Mouse (Mus musculus): ENCODE measurements around the gene Doc2a. TPM values are rescaled to one million over a fixed set of nuclear protein-coding genes. Genes with fewer than 3 reads are reported as not detected.
A peak's percentile ranks its signal among the peaks of the same experiment; 100 is the strongest.
"Not testable (repeated sequence)": the region's sequence is repeated elsewhere in the genome, so short reads cannot be mapped to it uniquely, and the experiment has no call there.

Gene Doc2a
- polyA plus RNA-seq, 1 experiment = 13.2 TPM

DNA sequence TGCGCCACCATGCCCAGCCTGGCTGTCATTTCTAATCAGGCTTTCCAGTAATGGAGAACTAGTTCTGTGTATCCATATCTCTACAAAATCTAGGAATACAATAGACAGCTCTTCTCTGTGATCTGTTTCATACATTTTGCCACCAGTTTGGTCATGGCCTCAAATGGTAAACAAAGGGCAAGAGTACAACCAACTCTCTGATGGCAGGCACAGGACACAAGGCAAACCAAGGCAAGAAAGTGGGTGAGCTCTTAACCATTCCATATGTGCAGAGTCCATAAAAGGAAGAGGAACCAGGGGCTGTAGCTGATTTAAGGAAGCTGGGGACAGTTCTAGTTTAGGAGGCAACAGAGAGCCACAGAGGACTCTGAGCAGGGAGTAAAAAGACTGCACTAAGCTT is 30.0 kb downstream of the Doc2a start:
- TF ChIP-seq POLR2A (IDR thresholded peaks at IDR 0.05; ENCODE audit: borderline replicate concordance, extremely low read depth, insufficient read depth, insufficient read length, poor library complexity, severe bottlenecking) (no peak), CTCF (IDR thresholded peaks at IDR 0.05; ENCODE audit: borderline replicate concordance, extremely low read depth, insufficient read depth, insufficient read length) (no peak)
- no peak for DNase-seq (ENCODE audit: low read depth)

DNA sequence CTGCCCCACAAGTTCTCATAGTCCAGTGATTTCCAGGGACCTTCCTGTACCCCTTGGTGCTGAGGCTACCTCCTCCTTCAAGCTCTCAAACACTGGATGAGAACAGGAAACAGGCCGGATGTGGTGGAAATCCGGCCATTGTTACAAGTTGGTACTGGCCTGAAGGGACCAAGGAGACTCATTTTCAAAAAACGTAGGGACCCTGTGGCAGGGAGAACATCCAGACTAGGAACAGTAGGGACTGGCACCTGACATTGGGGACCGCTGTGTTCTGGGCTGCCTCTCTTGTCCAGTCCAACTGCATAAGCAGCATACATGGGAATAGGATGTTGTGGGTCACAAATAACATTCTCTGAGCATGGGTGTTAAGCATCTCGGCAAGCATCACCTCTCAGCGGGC is 33.8 kb downstream of the Doc2a start:
- no peak for DNase-seq (ENCODE audit: low read depth)
- TF ChIP-seq CTCF (IDR thresholded peaks at IDR 0.05; ENCODE audit: borderline replicate concordance, extremely low read depth, insufficient read depth, insufficient read length) (no peak), POLR2A (IDR thresholded peaks at IDR 0.05; ENCODE audit: borderline replicate concordance, extremely low read depth, insufficient read depth, insufficient read length, poor library complexity, severe bottlenecking) (no peak)

- TF ChIP-seq CTCF (IDR thresholded peaks at IDR 0.05; ENCODE audit: borderline replicate concordance, extremely low read depth, insufficient read depth, insufficient read length) = no peak
- TF ChIP-seq POLR2A (IDR thresholded peaks at IDR 0.05; ENCODE audit: borderline replicate concordance, extremely low read depth, insufficient read depth, insufficient read length, poor library complexity, severe bottlenecking) = no peak
- peak; percentile 20 for DNase-seq (ENCODE audit: low read depth)
Measured at GRCm38 (mm10) chr7:126883731-126884181, 36.5 kb downstream of the Doc2a start.

- peak; percentile 100 for DNase-seq (ENCODE audit: low read depth)
- TF ChIP-seq POLR2A (IDR thresholded peaks at IDR 0.05; ENCODE audit: borderline replicate concordance, extremely low read depth, insufficient read depth, insufficient read length, poor library complexity, severe bottlenecking) = peak; percentile 58; the same call in 1 of the 2 replicates
- TF ChIP-seq CTCF (IDR thresholded peaks at IDR 0.05; ENCODE audit: borderline replicate concordance, extremely low read depth, insufficient read depth, insufficient read length) = no peak
Measured at GRCm38 (mm10) chr7:126884286-126885164, 37.3 kb downstream of the Doc2a start, which contains the start of gene Taok2. Gene Taok2 (minus strand): TSS chr7:126884703.

DNA sequence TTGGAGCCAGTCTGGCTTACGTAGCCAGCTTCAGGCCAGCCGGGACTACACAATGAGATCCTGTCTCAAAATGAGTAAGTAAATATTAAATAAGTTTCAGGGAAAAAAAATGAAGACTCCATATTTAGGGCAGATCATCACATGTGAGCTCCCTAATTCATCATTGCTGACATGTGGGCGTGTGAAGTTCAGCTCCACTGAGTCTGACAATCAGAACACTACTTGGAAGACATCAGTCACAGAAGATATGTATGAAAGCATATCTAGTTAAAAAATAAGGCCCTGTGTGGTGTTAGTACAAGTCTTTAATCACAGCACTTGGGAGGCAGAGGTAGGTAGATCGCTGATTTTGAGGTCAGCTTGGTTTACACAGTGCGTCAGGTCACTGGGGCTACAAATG is 40.1 kb downstream of the Doc2a start:
- TF ChIP-seq POLR2A (IDR thresholded peaks at IDR 0.05; ENCODE audit: borderline replicate concordance, extremely low read depth, insufficient read depth, insufficient read length, poor library complexity, severe bottlenecking) (no peak), CTCF (IDR thresholded peaks at IDR 0.05; ENCODE audit: borderline replicate concordance, extremely low read depth, insufficient read depth, insufficient read length) (no peak)
- no peak for DNase-seq (ENCODE audit: low read depth)

- DNase-seq (ENCODE audit: low read depth) = no peak
- TF ChIP-seq CTCF (IDR thresholded peaks at IDR 0.05; ENCODE audit: borderline replicate concordance, extremely low read depth, insufficient read depth, insufficient read length) = peak; percentile 29; the same call in 1 of the 2 replicates
- TF ChIP-seq POLR2A (IDR thresholded peaks at IDR 0.05; ENCODE audit: borderline replicate concordance, extremely low read depth, insufficient read depth, insufficient read length, poor library complexity, severe bottlenecking) = no peak
Measured at GRCm38 (mm10) chr7:126888852-126889251, 41.6 kb downstream of the Doc2a start.

DNA sequence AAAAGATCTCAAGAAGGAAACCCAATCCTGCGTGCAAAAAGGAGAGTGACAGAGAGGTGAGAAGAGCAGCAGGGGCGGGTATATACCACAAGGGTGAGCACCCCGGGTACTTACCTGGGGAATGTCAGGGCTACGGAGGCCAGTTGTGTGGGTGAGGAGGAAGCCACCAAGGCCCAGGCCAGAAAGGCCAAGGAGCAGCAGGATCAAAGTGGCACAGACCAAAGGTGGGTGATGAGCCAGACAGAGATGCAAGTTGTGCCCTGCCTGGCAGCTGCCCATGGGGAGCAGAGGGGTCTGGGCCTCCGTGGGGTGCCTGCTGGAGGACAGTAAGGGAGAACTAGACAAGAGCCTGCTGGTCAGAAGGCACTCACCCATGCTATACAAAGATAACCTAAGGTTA is 49.7 kb downstream of the Doc2a start:
- no peak for DNase-seq (ENCODE audit: low read depth)
- TF ChIP-seq POLR2A (IDR thresholded peaks at IDR 0.05; ENCODE audit: borderline replicate concordance, extremely low read depth, insufficient read depth, insufficient read length, poor library complexity, severe bottlenecking) (no peak), CTCF (IDR thresholded peaks at IDR 0.05; ENCODE audit: borderline replicate concordance, extremely low read depth, insufficient read depth, insufficient read length) (no peak)

- DNase-seq (ENCODE audit: low read depth) = no peak
- no peak for TF ChIP-seq POLR2A (IDR thresholded peaks at IDR 0.05; ENCODE audit: borderline replicate concordance, extremely low read depth, insufficient read depth, insufficient read length, poor library complexity, severe bottlenecking)
- TF ChIP-seq CTCF (IDR thresholded peaks at IDR 0.05; ENCODE audit: borderline replicate concordance, extremely low read depth, insufficient read depth, insufficient read length) = no peak
Measured at GRCm38 (mm10) chr7:126897390-126898101, 50.3 kb downstream of the Doc2a start.

DNA sequence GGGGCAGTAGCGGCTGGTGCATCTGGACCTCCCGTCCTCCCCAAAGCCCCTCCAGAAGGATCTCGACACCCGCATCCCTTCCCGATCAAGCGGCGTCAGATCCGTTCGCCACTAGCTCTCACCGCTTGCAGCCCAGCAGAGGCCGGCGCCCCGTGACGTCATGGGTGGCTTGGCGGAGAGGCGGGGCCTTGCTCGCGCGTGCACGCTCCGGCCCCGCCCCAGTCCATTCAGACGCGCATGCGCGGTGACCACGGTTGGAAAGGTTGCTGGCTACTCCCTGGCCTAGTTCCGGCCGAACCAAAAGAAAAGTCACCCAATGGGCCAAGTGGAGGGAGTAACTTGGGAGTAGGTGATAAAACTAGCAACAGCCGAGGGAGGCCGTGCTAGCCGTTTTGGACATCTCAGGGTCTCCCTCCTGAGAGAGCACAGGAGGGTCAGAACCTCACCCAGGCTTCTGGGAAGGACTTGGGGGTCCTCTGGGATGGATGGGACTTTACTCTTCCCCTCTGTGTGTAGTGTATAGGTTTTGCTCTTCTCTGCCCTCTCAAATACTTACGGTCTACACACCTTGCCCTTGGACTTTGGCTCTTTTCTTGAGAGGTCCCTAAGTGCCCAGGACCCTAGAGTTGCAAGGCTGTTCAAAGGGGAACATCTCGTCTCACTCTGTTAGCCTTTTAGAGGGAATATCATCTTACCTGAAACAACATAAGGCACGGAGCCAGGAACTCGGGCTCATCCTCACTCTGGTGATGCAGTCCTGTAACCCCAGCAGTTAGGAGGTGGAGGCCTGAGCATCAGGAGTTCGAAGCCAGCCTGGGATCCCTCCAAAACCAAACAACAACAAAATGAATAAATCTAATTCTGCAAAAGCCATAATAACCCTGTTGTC is 51.1 kb downstream of the Doc2a start:
- TF ChIP-seq POLR2A (IDR thresholded peaks at IDR 0.05; ENCODE audit: borderline replicate concordance, extremely low read depth, insufficient read depth, insufficient read length, poor library complexity, severe bottlenecking) (peak; percentile 69; the same call in 1 of the 2 replicates), CTCF (IDR thresholded peaks at IDR 0.05; ENCODE audit: borderline replicate concordance, extremely low read depth, insufficient read depth, insufficient read length) (no peak)
- peak; percentile 97 for DNase-seq (ENCODE audit: low read depth)

DNA sequence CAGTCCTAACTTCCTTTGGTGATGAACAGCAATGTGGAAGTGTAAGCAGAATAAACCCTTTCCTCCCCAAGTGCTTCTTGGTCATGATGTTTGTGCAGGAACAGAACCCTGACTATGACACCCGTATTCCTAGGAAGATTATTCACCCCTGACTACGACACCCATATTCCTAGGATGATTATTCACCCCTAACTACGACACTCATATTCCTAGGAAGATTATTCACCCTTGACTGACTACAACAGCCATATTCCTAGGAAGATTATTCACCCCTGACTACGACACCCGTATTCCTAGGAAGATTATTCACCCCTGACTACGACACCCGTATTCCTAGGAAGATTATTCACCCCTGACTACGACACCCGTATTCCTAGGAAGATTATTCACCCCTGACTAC is 52.6 kb downstream of the Doc2a start:
- not testable (repeated sequence) for DNase-seq (ENCODE audit: low read depth)

Other genes with a start within 250 kb of the Doc2a start
- gene Nupr1, start 216.6 kb upstream of the Doc2a start, polyA plus RNA-seq (2012; rRNA removed) = 2.7 and 3.9 TPM in 2 replicates
- gene Sgf29, start 198.1 kb upstream of the Doc2a start, polyA plus RNA-seq (2012; rRNA removed) = 61.5 and 70.4 TPM in 2 replicates
- 1.5 and 1.6 TPM in 2 replicates for gene Sult1a1, start 171.0 kb upstream of the Doc2a start, polyA plus RNA-seq (2012; rRNA removed)
- gene Bola2, start 152.0 kb upstream of the Doc2a start, polyA plus RNA-seq (2012; rRNA removed) = 39.8 and 55.6 TPM in 2 replicates
- 42.9 and 64.6 TPM in 2 replicates for gene Slx1b, start 151.6 kb upstream of the Doc2a start, polyA plus RNA-seq (2012; rRNA removed)
- 93.3 and 122 TPM in 2 replicates for gene Coro1a, start 139.6 kb upstream of the Doc2a start, polyA plus RNA-seq (2012; rRNA removed)
- gene Mapk3, start 87.8 kb upstream of the Doc2a start, polyA plus RNA-seq (2012; rRNA removed) = 224 and 233 TPM in 2 replicates
- 9.2 and 14.6 TPM in 2 replicates for gene Gdpd3, start 81.1 kb upstream of the Doc2a start, polyA plus RNA-seq (2012; rRNA removed)
- gene Ypel3, start 70.5 kb upstream of the Doc2a start, polyA plus RNA-seq (2012; rRNA removed) = 181 and 258 TPM in 2 replicates
- gene Tbx6, start 65.9 kb upstream of the Doc2a start, polyA plus RNA-seq (2012; rRNA removed) = 1.6 and 2.3 TPM in 2 replicates
- 219 and 232 TPM in 2 replicates for gene Ppp4c, start 54.9 kb upstream of the Doc2a start, polyA plus RNA-seq (2012; rRNA removed)
- gene Fam57b, start 49.7 kb upstream of the Doc2a start, polyA plus RNA-seq (2012; rRNA removed) = 199 and 224 TPM in 2 replicates
- not detected in 2 replicates for gene 4930451I11Rik, start 15.8 kb upstream of the Doc2a start, polyA plus RNA-seq (2012; rRNA removed)
- gene Hirip3, start 14.6 kb downstream of the Doc2a start, polyA plus RNA-seq (2012; rRNA removed) = 48.6 and 65.1 TPM in 2 replicates
- gene Ino80e, start 15.0 kb downstream of the Doc2a start, polyA plus RNA-seq (2012; rRNA removed) = 86.9 and 99.3 TPM in 2 replicates
- gene Taok2, start 37.3 kb downstream of the Doc2a start, polyA plus RNA-seq (2012; rRNA removed) = 101 and 131 TPM in 2 replicates
- 28.3 and 36.8 TPM in 2 replicates for gene Tmem219, start 75.5 kb downstream of the Doc2a start, polyA plus RNA-seq (2012; rRNA removed)
- 91.1 and 108 TPM in 2 replicates for gene Kctd13, start 81.5 kb downstream of the Doc2a start, polyA plus RNA-seq (2012; rRNA removed)
- gene Asphd1, start 102.2 kb downstream of the Doc2a start, polyA plus RNA-seq (2012; rRNA removed) = 21.0 and 21.2 TPM in 2 replicates
- gene Sez6l2, start 103.1 kb downstream of the Doc2a start, polyA plus RNA-seq (2012; rRNA removed) = 84.2 and 129 TPM in 2 replicates
- gene Cdipt, start 128.5 kb downstream of the Doc2a start, polyA plus RNA-seq (2012; rRNA removed) = 153 and 166 TPM in 2 replicates
- gene Cdiptos, start 128.7 kb downstream of the Doc2a start, polyA plus RNA-seq (2012; rRNA removed) = 0.59 and 1.0 TPM in 2 replicates
- 3.5 and 4.3 TPM in 2 replicates for gene Mvp, start 167.2 kb downstream of the Doc2a start, polyA plus RNA-seq (2012; rRNA removed)
- 1.0 and 1.2 TPM in 2 replicates for gene Pagr1b, start 169.1 kb downstream of the Doc2a start, polyA plus RNA-seq (2012; rRNA removed)
- 13.0 and 24.4 TPM in 2 replicates for gene Pagr1a, start 169.9 kb downstream of the Doc2a start, polyA plus RNA-seq (2012; rRNA removed)
- 77.9 and 87.6 TPM in 2 replicates for gene Gm42742, start 173.7 kb downstream of the Doc2a start, polyA plus RNA-seq (2012; rRNA removed)
- gene Prrt2, start 173.8 kb downstream of the Doc2a start, polyA plus RNA-seq (2012; rRNA removed) = 71.4 and 81.2 TPM in 2 replicates
- 350 and 352 TPM in 2 replicates for gene Maz, start 179.6 kb downstream of the Doc2a start, polyA plus RNA-seq (2012; rRNA removed)
- 25.5 and 42.0 TPM in 2 replicates for gene Kif22, start 195.1 kb downstream of the Doc2a start, polyA plus RNA-seq (2012; rRNA removed)
- gene Zg16, start 239.9 kb downstream of the Doc2a start, polyA plus RNA-seq (2012; rRNA removed) = 0.21 TPM in 1 of 2 replicates, not detected in the other
- 1.5 and 2.1 TPM in 2 replicates for gene AI467606, start 243.9 kb downstream of the Doc2a start, polyA plus RNA-seq (2012; rRNA removed)

All from brain, embryonic 14.5 days (tissue).